ENCODE assay signal across 27 mouse cellular contexts in genomic region chr17:34295307-34295706, GRCm38 (mm10). TPM values are rescaled to one million over a fixed set of nuclear protein-coding genes. Genes with fewer than 3 reads are reported as not detected.
DNase-seq lines count a peak whose midpoint lies in the region; ATAC-seq and TF ChIP-seq lines count a peak whose summit lies in the region.
"Had no signal": no experiment of that assay in that cellular context is flagged by ENCODE, and none has a peak within 500 bp of the region (broad histone marks: within the 10 kb centered on the region; RNA-seq: fewer than 3 reads in every experiment).

No protein-coding gene starts in this region.

- no peak overlapping the region for H3K4me3 ChIP-seq in spleen, adult 2 months (ENCODE audit: extremely low read depth, insufficient read depth, insufficient read length)
- H3K4me3 ChIP-seq in bone marrow, adult 2 months (replicated peaks; ENCODE audit: control insufficient read depth, low read depth, low read length), result no peak overlapping the region
- H3K4me3 ChIP-seq: erythroblast, embryonic 14.5 days had no signal

- peaks cover 45% of the 10 kb centered on the region; the same call in 1 of the 2 replicates for H3K4me1 ChIP-seq in spleen, adult 2 months (ENCODE audit: control insufficient read depth, insufficient read depth, insufficient read length)
- no peaks in the 10 kb centered on the region; the same call in 1 of the 2 replicates for H3K4me1 ChIP-seq in bone marrow, adult 2 months (ENCODE audit: control insufficient read depth, insufficient read depth, low read length)
- H3K4me1 ChIP-seq: embryonic facial prominence, embryonic 13.5 days; forebrain, embryonic 15.5 days had no signal

- TF ChIP-seq POLR2A in spleen, adult 2 months (IDR thresholded peaks at IDR 0.05; ENCODE audit: low read depth, low read length), result no peak
- TF ChIP-seq POLR2A in bone marrow, adult 2 months (IDR thresholded peaks at IDR 0.05; ENCODE audit: borderline replicate concordance, control insufficient read depth, low read depth, low read length), result no peak

- TF ChIP-seq CTCF in spleen, adult 2 months (IDR thresholded peaks at IDR 0.05; ENCODE audit: extremely low read depth, insufficient read depth, insufficient read length, insufficient replicate concordance), result no peak
- no peak for TF ChIP-seq CTCF in bone marrow, adult 2 months (IDR thresholded peaks at IDR 0.05; ENCODE audit: control insufficient read depth, insufficient read depth, low read length)

- H3K27ac ChIP-seq in spleen, adult 2 months (ENCODE audit: insufficient read depth, low read length), result peak overlapping the region; percentile 94
- H3K27ac ChIP-seq in bone marrow, adult 2 months (ENCODE audit: control insufficient read depth, insufficient read depth, low read depth, low read length, poor library complexity), result peak overlapping the region; percentile 25; the same call in 1 of the 2 replicates
- H3K27ac ChIP-seq: embryonic facial prominence, embryonic 10.5 days; embryonic facial prominence, embryonic 13.5 days; forebrain, embryonic 12.5 days; forebrain, embryonic 15.5 days; hindbrain, embryonic 12.5 days had no signal

- no peaks in the 10 kb centered on the region for H3K27me3 ChIP-seq in spleen, adult 2 months (ENCODE audit: control insufficient read depth, insufficient read depth, low read length)
- H3K27me3 ChIP-seq: embryonic facial prominence, embryonic 13.5 days; forebrain, embryonic 15.5 days; hindbrain, embryonic 15.5 days had no signal

- no peaks in the 10 kb centered on the region for H3K36me3 ChIP-seq in spleen, adult 2 months (ENCODE audit: control insufficient read depth, insufficient read depth, low read length)
- H3K36me3 ChIP-seq: embryonic facial prominence, embryonic 10.5 days; embryonic facial prominence, embryonic 13.5 days; forebrain, embryonic 12.5 days; forebrain, embryonic 15.5 days; hindbrain, embryonic 12.5 days; hindbrain, embryonic 15.5 days had no signal

- no peak for ATAC-seq in cerebellum, adult (ENCODE audit: insufficient number of reproducible peaks, low FRiP score, low TSS enrichment)

- peak; percentile 35 to 50 for DNase-seq in cerebellum, postnatal 10 days
- DNase-seq in spleen, adult 2 months (ENCODE audit: low read depth in 1 of 2, low spot score in 2 of 2), result no peak
- no peak for DNase-seq in spleen, adult 18-20 months
- DNase-seq in left cerebral cortex, postnatal 10 days (ENCODE audit: extremely low spot score in 1 of 2, low spot score in 2 of 2), result no peak
- DNase-seq: gastrocnemius, postnatal 25 days had no signal

- intact Hi-C loops in left cerebral cortex, postnatal 10 days (cut with DNase I), result no loop called here

RNA-seq across cellular contexts. Expression of gene H2-Aa, which starts 7.7 kb away (rescaled TPM):
- 1,846 and 1,869 TPM in 2 replicates for polyA plus RNA-seq in spleen, adult 2 months (2012; rRNA removed)
- 65.0 and 143 TPM in 2 replicates for polyA plus RNA-seq in bone marrow, adult 2 months (2011; ENCODE audit: insufficient read depth, insufficient read length, low replicate concordance, missing spikeins)
- total RNA-seq in left cerebral cortex, postnatal 10 days (2021), result under 1 TPM; 0.71 TPM
- total RNA-seq: MEL had no signal
- polyA plus RNA-seq: embryonic facial prominence, embryonic 10.5 days; erythroblast, embryonic 14.5 days; forebrain, embryonic 12.5 days; forebrain, embryonic 15.5 days; heart, embryonic 11.5 days had no signal

RNA-seq across cellular contexts. Expression of gene H2-Eb1, which starts 10.4 kb away (rescaled TPM):
- 1,025 and 1,109 TPM in 2 replicates for polyA plus RNA-seq in spleen, adult 2 months (2012; rRNA removed)
- 32.6 and 82.7 TPM in 2 replicates for polyA plus RNA-seq in bone marrow, adult 2 months (2011; ENCODE audit: insufficient read depth, insufficient read length, low replicate concordance, missing spikeins)
- total RNA-seq in left cerebral cortex, postnatal 10 days (2021), result 1 to 10 TPM; 1.0 to 1.4 TPM
- polyA plus RNA-seq: erythroblast, embryonic 14.5 days had no signal

RNA-seq across cellular contexts. Expression of gene H2-Eb2, which starts 30.2 kb away (rescaled TPM):
- 11.4 and 13.5 TPM in 2 replicates for polyA plus RNA-seq in spleen, adult 2 months (2012; rRNA removed)
- polyA plus RNA-seq in bone marrow, adult 2 months (2011; ENCODE audit: insufficient read depth, insufficient read length, low replicate concordance, missing spikeins), result 0.29 and 0.60 TPM in 2 replicates
- not detected for total RNA-seq in left cerebral cortex, postnatal 10 days (2021)
- total RNA-seq: adrenal gland, adult 2 months; adrenal gland, postnatal 14 days; adrenal gland, postnatal 4 days; common myeloid progenitor, adult 5-6 weeks; gastrocnemius, adult 8-10 months; gastrocnemius, postnatal 25 days; heart, adult 8-10 months; heart, postnatal 25 days; hematopoietic stem cell, adult 5-6 weeks; MEL had no signal
- polyA plus RNA-seq: embryonic facial prominence, embryonic 10.5 days; embryonic facial prominence, embryonic 13.5 days; erythroblast, embryonic 14.5 days; forebrain, embryonic 12.5 days; heart, embryonic 11.5 days; heart, embryonic 14.5 days; heart, postnatal 0 days; intestine, embryonic 14.5 days had no signal

RNA-seq across cellular contexts. Expression of gene H2-Ab1, which starts 37.8 kb away (rescaled TPM):
- polyA plus RNA-seq in spleen, adult 2 months (2012; rRNA removed), result 5,504 and 8,483 TPM in 2 replicates
- 73.7 and 175 TPM in 2 replicates for polyA plus RNA-seq in bone marrow, adult 2 months (2011; ENCODE audit: insufficient read depth, insufficient read length, low replicate concordance, missing spikeins)
- total RNA-seq in left cerebral cortex, postnatal 10 days (2021), result 1 to 10 TPM; 1.3 to 1.4 TPM
- total RNA-seq: MEL had no signal

RNA-seq across cellular contexts. Expression of gene H2-Ob, which starts 56.6 kb away (rescaled TPM):
- 318 and 334 TPM in 2 replicates for polyA plus RNA-seq in spleen, adult 2 months (2012; rRNA removed)
- polyA plus RNA-seq in bone marrow, adult 2 months (2011; ENCODE audit: insufficient read depth, insufficient read length, low replicate concordance, missing spikeins), result 30.9 and 72.2 TPM in 2 replicates
- under 1 TPM in 1 of 2 experiments, not detected in 1; 0.39 TPM for total RNA-seq in left cerebral cortex, postnatal 10 days (2021)
- polyA plus RNA-seq: embryonic facial prominence, embryonic 10.5 days; embryonic facial prominence, embryonic 13.5 days; erythroblast, embryonic 14.5 days; forebrain, embryonic 12.5 days; forebrain, embryonic 15.5 days; heart, embryonic 11.5 days; heart, embryonic 14.5 days; hindbrain, embryonic 12.5 days had no signal

Comparison
In these comparisons a context has a peak if more than half of its experiments do, and no peak if none do; other contexts are left out.
1. DNase-seq: peak in cerebellum, postnatal 10 days (2 of 2); none in spleen, adult 2 months (0 of 2), spleen, adult 18-20 months (0 of 2) and left cerebral cortex, postnatal 10 days (0 of 2).
2. RNA of gene H2-Aa, which starts 7.7 kb away (polyA plus RNA-seq): 1,846 to 1,869 TPM in spleen, adult 2 months; 65.0 to 143 TPM in bone marrow, adult 2 months; every median in the first group is over 10 times any median in the second.
3. RNA of gene H2-Eb1, which starts 10.4 kb away (polyA plus RNA-seq): 1,025 to 1,109 TPM in spleen, adult 2 months; 32.6 to 82.7 TPM in bone marrow, adult 2 months; every median in the first group is over 10 times any median in the second.